Mouse (Mus musculus): ENCODE data around the gene Ebf1. TPM values are rescaled to one million over a fixed set of nuclear protein-coding genes. Genes with fewer than 3 reads are reported as not detected.
A peak's percentile ranks its signal among the peaks of the same experiment; 100 is the strongest.

Gene Ebf1
- total and polyA plus RNA-seq, 3 experiments, result 0.04 TPM; not detected in 2

- TF ChIP-seq ZC3H11A (IDR thresholded peaks at IDR 0.05; ENCODE audit: low read depth, low read length), result peak; percentile 38
- peak; percentile 46 to 81 (median 64) for TF ChIP-seq CTCF (IDR thresholded peaks at IDR 0.05 in 2 of 3, conservative IDR thresholded peaks at IDR 0.05 in 1 of 3; ENCODE audit: control insufficient read depth in 1 of 3, insufficient read depth in 1 of 3, low read depth in 2 of 3, low read length in 3 of 3, poor library complexity in 1 of 3, severe bottlenecking in 1 of 3)
- no peak for TF ChIP-seq UBTF (IDR thresholded peaks at IDR 0.05; ENCODE audit: borderline replicate concordance, insufficient read depth, low read depth, low read length)
- TF ChIP-seq ZNF384 (IDR thresholded peaks at IDR 0.05; ENCODE audit: low read depth, low read length), result no peak
- peak; percentile 69 for TF ChIP-seq RAD21 (IDR thresholded peaks at IDR 0.05; ENCODE audit: low read depth, low read length)
- TF ChIP-seq SMC3 (IDR thresholded peaks at IDR 0.05; ENCODE audit: low read depth, low read length), result peak; percentile 55
- no peak for TF ChIP-seq HCFC1 (IDR thresholded peaks at IDR 0.05; ENCODE audit: low read depth, low read length)
- TF ChIP-seq CHD2 (IDR thresholded peaks at IDR 0.05; ENCODE audit: low read length), result no peak
Measured at GRCm38 (mm10) chr11:44610971-44611781, 5.9 kb upstream of the Ebf1 start.

DNA sequence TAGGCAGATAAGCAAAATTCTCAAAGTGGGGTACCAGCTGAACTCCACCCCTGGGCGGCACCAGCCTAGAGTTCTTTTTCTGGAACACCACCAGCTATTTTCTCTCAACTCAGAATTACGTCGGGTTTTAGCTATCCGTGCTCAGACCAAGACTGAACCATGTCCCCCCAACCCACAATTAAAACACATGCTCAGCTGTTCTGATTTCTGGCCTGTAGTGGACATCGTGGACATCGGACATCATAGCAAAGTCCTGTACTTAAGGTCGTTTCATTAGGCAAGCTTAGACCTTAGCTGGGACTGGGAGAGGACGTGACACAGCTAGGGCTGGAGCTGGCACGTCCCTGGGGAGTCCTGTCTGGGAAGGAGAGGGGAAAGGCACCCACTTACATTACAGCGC is 5.0 kb upstream of the Ebf1 start:
- Histone ChIP-seq H3K79me2 (ENCODE audit: control insufficient read depth, insufficient read depth, low read length, poor library complexity) (no peaks in the 10 kb centered on the region), H3K36me3 (ENCODE audit: control insufficient read depth in 1 of 2, insufficient read depth in 2 of 2, low read length in 2 of 2) (no peaks in the 10 kb centered on the region), H3K4me1 (ENCODE audit: control insufficient read depth in 1 of 2, insufficient read depth in 2 of 2, low read length in 2 of 2) (no peaks in the 10 kb centered on the region), H3K27ac (ENCODE audit: control insufficient read depth, low read depth, low read length) (no peak overlapping the region), H3K27me3 (ENCODE audit: control insufficient read depth in 1 of 2, insufficient read depth in 2 of 2, low read length in 2 of 2) (no peaks in the 10 kb centered on the region), H3K9me3 (replicated peaks; ENCODE audit: insufficient read depth, low read length) (no peaks in the 10 kb centered on the region), H3K4me3 (ENCODE audit: control insufficient read depth in 1 of 2, insufficient read depth in 1 of 2, low read depth in 2 of 2, low read length in 2 of 2) (no peak overlapping the region), H3K9ac (ENCODE audit: control insufficient read depth, low read depth, low read length, poor library complexity, severe bottlenecking) (no peak overlapping the region)
- no peak for TF ChIP-seq EP300 (IDR thresholded peaks at IDR 0.05; ENCODE audit: low read depth in 1 of 2, low read length in 2 of 2)
- no peak for TF ChIP-seq POLR2A (IDR thresholded peaks at IDR 0.05; ENCODE audit: control insufficient read depth in 1 of 2, insufficient read depth in 1 of 2, low read depth in 1 of 2, low read length in 2 of 2, poor library complexity in 1 of 2)
- TF ChIP-seq NELFE (IDR thresholded peaks at IDR 0.05; ENCODE audit: low read depth, low read length), result no peak
- no peak for TF ChIP-seq GABPA (IDR thresholded peaks at IDR 0.05; ENCODE audit: low read depth, low read length)
- no peak for TF ChIP-seq RCOR1 (IDR thresholded peaks at IDR 0.05; ENCODE audit: low read depth, low read length)
- no peak for TF ChIP-seq POLR2AphosphoS5 (IDR thresholded peaks at IDR 0.05; ENCODE audit: borderline replicate concordance, low read depth, low read length)
- TF ChIP-seq CTCF (IDR thresholded peaks at IDR 0.05 in 2 of 3, conservative IDR thresholded peaks at IDR 0.05 in 1 of 3; ENCODE audit: control insufficient read depth in 1 of 3, insufficient read depth in 1 of 3, low read depth in 2 of 3, low read length in 3 of 3, poor library complexity in 1 of 3, severe bottlenecking in 1 of 3), result no peak
- TF ChIP-seq BHLHE40 (IDR thresholded peaks at IDR 0.05; ENCODE audit: borderline replicate concordance, low read depth, low read length), result no peak
- TF ChIP-seq CHD1 (IDR thresholded peaks at IDR 0.05; ENCODE audit: low read depth, low read length), result no peak
- TF ChIP-seq TAL1 (IDR thresholded peaks at IDR 0.05; ENCODE audit: low read length), result no peak
- TF ChIP-seq ETS1 (IDR thresholded peaks at IDR 0.05; ENCODE audit: low read depth, low read length), result no peak
- no peak for TF ChIP-seq HCFC1 (IDR thresholded peaks at IDR 0.05; ENCODE audit: low read depth, low read length)
- TF ChIP-seq SIN3A (IDR thresholded peaks at IDR 0.05; ENCODE audit: low read length), result no peak
- no peak for DNase-seq (ENCODE audit: low read depth, low spot score)

More at GRCm38 (mm10) chr11:44610971-44611781, 5.9 kb upstream of the Ebf1 start:
- no peaks in the 10 kb centered on the region for H3K79me2 ChIP-seq (ENCODE audit: control insufficient read depth, insufficient read depth, low read length, poor library complexity)
- H3K27me3 ChIP-seq (ENCODE audit: control insufficient read depth in 1 of 2, insufficient read depth in 2 of 2, low read length in 2 of 2), result no peaks in the 10 kb centered on the region
- H3K9ac ChIP-seq (ENCODE audit: control insufficient read depth, low read depth, low read length, poor library complexity, severe bottlenecking), result no peak overlapping the region
- H3K27ac ChIP-seq (ENCODE audit: control insufficient read depth, low read depth, low read length), result no peak overlapping the region
- H3K9me3 ChIP-seq (replicated peaks; ENCODE audit: insufficient read depth, low read length), result no peaks in the 10 kb centered on the region
- peak; percentile 35 for DNase-seq (ENCODE audit: low read depth, low spot score)
- no peak overlapping the region for H3K4me3 ChIP-seq (ENCODE audit: control insufficient read depth in 1 of 2, insufficient read depth in 1 of 2, low read depth in 2 of 2, low read length in 2 of 2)
- H3K36me3 ChIP-seq (ENCODE audit: control insufficient read depth in 1 of 2, insufficient read depth in 2 of 2, low read length in 2 of 2), result no peaks in the 10 kb centered on the region
- no peaks in the 10 kb centered on the region for H3K4me1 ChIP-seq (ENCODE audit: control insufficient read depth in 1 of 2, insufficient read depth in 2 of 2, low read length in 2 of 2)

Data from MEL (cell line).